Mouse (Mus musculus) embryonic facial prominence, embryonic 10.5 days (tissue): ENCODE results near the gene Brinp1. TPM values are rescaled to one million over a fixed set of nuclear protein-coding genes. Genes with fewer than 3 reads are reported as not detected.
A peak's percentile ranks its signal among the peaks of the same experiment; 100 is the strongest.

ENCODE experiments used
- DNase-seq: peaks from one replicate; pipeline ENCODE4 v3.0.0-alpha.2; 2017; ENCODE audit warnings: low spot score
- H3K27ac ChIP-seq: fragments of 300-500 bp; sonication (generic); replicated peaks from 2 replicates; pipeline ENCODE4 v1.5.1; 2016; ENCODE audit warnings: mild to moderate bottlenecking
- H3K27me3 ChIP-seq: fragments of 300-500 bp; sonication (generic); replicated peaks from 2 replicates; pipeline ENCODE4 v1.6.1; 2016; ENCODE audit warnings: low read depth, mild to moderate bottlenecking; ENCODE audit not compliant: poor library complexity, severe bottlenecking
- H3K36me3 ChIP-seq: fragments of 300-500 bp; sonication (generic); replicated peaks from 2 replicates; pipeline ENCODE4 v1.6.1; 2016; ENCODE audit warnings: mild to moderate bottlenecking, moderate library complexity
- H3K4me1 ChIP-seq: fragments of 300-500 bp; sonication (generic); 2 replicates; pipeline ENCODE4 v1.6.1; 2016
- H3K4me3 ChIP-seq: fragments of 300-500 bp; sonication (generic); 2 replicates; pipeline ENCODE4 v1.5.1; 2016; ENCODE audit warnings: mild to moderate bottlenecking, moderate library complexity
- H3K9me3 ChIP-seq: fragments of 300-500 bp; sonication (generic); 2 replicates; pipeline ENCODE4 v1.6.1; 2016; ENCODE audit warnings: mild to moderate bottlenecking
- WGBS: fragments of 180-500 bp; shearing (Covaris S2); methylation state at CpG from one replicate; pipeline ENCODE4 v1.1.7; 2016; 5-methylcytosine and 5-hydroxymethylcytosine counted together
- polyA plus RNA-seq: library from polyadenylated mRNA; unstranded; fragments of >200 nt; fragmentation: Nextera tagmentation; extraction: Ambion mirVana; gene quantifications from 2 replicates; pipeline ENCODE4 v1.2.1, GENCODE M21; 2016

Brinp1 gene
- polyA plus RNA-seq = 1.3 and 2.7 TPM in 2 replicates

DNA sequence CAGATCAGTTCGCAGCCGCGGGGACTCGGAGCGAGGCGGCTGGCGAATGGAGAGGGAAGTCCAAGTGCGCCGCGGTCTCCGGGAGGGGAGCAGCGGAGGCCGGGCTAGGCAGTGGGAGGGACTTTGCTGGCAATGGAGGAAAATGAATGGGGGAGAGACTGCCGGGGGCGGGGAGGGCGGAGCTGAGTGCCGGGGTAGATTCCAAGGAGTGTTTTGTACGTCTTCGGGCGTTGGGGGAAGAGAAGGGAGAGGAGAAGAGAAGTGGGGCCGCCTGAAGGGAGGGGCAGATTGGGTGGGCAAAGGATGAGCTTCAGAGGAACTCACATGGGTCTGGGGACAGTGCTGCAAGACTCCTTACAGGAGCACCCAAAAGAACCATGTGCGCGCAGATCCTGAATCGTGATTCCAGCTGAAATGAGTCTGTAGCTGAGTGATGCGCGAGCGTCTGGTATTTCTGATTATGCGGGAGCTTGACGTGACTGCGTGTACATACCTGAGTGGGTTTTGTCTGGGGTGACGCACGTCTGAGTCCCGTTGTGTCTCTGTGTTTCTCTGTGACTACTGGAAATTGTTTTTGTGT lies at the start of gene Brinp1:
Gene Brinp1, minus strand, starts transcription at position 76 of the 580 bp plus-strand sequence.
- H3K4me1 ChIP-seq = peaks cover 14% of the 10 kb centered on the region
- DNase-seq = peak; percentile 90
- H3K27me3 ChIP-seq = peaks cover 42% of the 10 kb centered on the region
- no peaks in the 10 kb centered on the region for H3K9me3 ChIP-seq
- no peak within 1 kb of the TSS for H3K27ac ChIP-seq
- no peaks in the 10 kb centered on the region for H3K36me3 ChIP-seq
- peak within 1 kb of the TSS; percentile 68 for H3K4me3 ChIP-seq
- WGBS = under 1% methylated on average over 33 of the region's 33 CpGs

DNA sequence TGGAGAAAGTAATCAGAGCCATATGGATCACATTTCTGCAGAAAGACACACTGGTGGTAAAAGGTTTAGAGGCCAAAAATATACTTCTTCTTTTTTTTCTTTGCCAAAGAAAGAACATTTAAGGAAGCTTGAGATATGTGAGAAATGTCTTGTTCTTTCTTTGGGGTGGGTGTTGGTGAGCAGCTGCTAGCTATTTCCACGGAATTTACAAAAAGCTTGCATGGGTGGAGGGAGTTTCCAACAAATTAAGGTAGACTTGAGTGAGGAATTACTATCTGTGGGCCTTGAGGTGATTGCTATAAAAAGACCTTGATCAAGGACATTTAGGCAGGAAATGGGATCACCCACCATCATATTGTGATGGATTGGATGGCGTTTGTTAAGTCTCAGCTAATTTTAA lies 3.1 kb upstream of the Brinp1 start:
- H3K36me3 ChIP-seq = no peaks in the 10 kb centered on the region
- DNase-seq = no peak
- 76% methylated on average over 2 of the region's 2 CpGs for WGBS

DNA sequence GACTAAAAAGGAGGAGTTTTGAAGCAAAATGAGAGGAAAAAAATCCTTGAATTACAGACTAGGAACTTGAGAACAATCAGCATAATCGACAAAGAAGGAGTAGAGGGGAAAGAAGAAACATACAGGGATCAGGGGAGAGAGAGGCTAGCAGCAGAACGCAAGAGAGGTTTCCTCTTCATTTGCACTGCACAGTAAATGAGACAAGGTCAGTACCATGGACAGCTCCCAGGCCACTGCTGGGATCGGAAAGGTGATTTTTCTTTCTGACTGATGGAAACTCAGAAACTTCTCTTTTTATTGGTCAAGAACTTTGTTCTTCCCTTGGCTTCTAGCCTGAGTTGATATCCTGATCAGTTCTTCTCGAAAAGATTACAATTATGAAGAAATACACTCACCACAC lies 1.4 kb upstream of the Brinp1 start:
- H3K9me3 ChIP-seq = no peaks in the 10 kb centered on the region
- no peaks in the 10 kb centered on the region for H3K36me3 ChIP-seq
- WGBS = 3% methylated on average over 4 of the region's 4 CpGs
- DNase-seq = peak; percentile 79
- H3K4me1 ChIP-seq = peaks cover 14% of the 10 kb centered on the region
- peaks cover 42% of the 10 kb centered on the region for H3K27me3 ChIP-seq
- no peak overlapping the region for H3K4me3 ChIP-seq
- H3K27ac ChIP-seq = no peak overlapping the region

More for the DNA sequence above, 3.1 kb upstream of the Brinp1 start:
- H3K4me3 ChIP-seq = no peak overlapping the region
- H3K27ac ChIP-seq = no peak overlapping the region
- H3K4me1 ChIP-seq = peaks cover 14% of the 10 kb centered on the region
- H3K27me3 ChIP-seq = peaks cover 31% of the 10 kb centered on the region
- no peaks in the 10 kb centered on the region for H3K9me3 ChIP-seq

DNA sequence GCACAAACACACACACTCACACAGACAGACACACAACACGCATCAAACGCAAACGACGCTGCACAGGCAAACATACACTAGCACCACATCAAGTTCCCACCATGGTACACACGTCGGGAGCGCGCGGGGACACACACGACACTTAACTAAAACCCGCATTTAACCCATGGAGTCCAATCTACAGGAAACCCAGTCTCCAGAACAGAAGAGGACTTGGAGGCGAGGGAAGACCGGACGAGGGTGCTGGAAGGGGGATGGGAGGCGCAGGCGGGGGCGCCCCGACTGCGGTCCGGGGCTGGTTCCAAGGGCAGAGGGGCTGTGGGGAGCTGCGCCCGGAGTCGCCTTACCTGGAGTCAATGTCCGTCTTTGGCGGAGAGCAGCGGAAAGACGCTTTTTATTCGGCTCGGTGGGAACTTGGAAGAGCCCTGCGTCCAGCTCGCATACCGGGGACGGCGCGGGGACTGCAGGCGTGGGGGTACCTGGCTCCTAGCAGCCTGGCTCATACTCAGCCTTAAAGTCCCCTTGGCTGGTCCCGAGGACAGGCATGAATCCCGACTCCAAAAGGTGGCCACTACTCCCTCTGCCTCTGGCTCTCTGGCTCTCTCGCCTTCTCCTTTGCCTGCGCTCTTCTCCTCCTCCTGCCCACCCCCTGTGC lies 403 bp downstream of the Brinp1 start:
- Histone ChIP-seq H3K36me3 (no peaks in the 10 kb centered on the region), H3K4me1 (peaks cover 14% of the 10 kb centered on the region), H3K9me3 (no peaks in the 10 kb centered on the region), H3K27me3 (peaks cover 42% of the 10 kb centered on the region), H3K27ac (no peak overlapping the region), H3K4me3 (peak overlapping the region; percentile 68)
- under 1% methylated on average over 40 of the region's 40 CpGs for WGBS
- DNase-seq = no peak

DNA sequence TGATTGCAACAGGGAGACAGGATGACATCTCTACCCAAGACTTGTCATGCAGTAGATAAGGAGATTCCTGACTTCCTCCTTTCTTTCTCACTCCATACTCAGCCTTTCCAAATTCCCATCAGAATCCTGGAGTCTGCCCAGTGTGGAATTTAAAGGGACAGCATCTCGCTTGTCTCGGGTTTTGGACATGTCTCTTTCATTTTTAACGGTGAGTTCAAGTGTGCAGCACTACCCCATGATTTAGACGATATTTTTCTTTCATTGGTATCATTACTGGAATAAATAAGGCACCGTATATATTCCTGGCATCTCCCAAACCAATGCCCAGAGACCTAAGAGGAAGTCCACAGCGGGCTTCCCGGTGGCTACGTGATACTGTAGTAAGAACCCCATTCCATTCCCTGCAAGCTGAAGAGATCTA lies 1.1 kb downstream of the Brinp1 start:
- WGBS = 14% methylated on average over 8 of the region's 8 CpGs
- Histone ChIP-seq H3K27me3 (peaks cover 42% of the 10 kb centered on the region), H3K4me1 (peaks cover 14% of the 10 kb centered on the region), H3K36me3 (no peaks in the 10 kb centered on the region), H3K27ac (no peak overlapping the region), H3K9me3 (no peaks in the 10 kb centered on the region), H3K4me3 (peak overlapping the region; percentile 68)
- no peak for DNase-seq

DNA sequence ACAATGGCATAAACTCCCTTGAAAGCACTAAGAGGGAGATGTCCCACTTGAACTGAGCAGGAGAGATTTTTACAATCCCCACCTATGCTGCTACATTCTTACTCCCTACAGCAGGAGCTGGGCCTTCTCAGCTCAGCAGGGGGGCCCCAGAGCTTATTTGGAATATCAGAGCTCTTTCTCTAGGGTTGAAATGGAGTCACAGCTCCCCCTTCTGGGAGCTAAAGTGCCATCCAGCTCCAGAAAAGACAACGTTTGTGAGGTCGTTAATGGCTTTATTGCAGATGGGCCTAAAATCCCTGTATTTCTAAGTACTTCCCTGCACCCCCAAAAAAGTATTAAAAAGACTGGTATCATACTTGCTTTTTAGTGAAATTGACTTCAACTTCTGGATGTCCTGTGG lies 3.6 kb downstream of the Brinp1 start:
- DNase-seq = peak; percentile 53
- Histone ChIP-seq H3K4me1 (peaks cover 14% of the 10 kb centered on the region), H3K27ac (no peak overlapping the region), H3K4me3 (no peak overlapping the region), H3K9me3 (no peaks in the 10 kb centered on the region), H3K36me3 (no peaks in the 10 kb centered on the region), H3K27me3 (peaks cover 42% of the 10 kb centered on the region)
- 8% methylated on average over 2 of the region's 2 CpGs for WGBS

DNA sequence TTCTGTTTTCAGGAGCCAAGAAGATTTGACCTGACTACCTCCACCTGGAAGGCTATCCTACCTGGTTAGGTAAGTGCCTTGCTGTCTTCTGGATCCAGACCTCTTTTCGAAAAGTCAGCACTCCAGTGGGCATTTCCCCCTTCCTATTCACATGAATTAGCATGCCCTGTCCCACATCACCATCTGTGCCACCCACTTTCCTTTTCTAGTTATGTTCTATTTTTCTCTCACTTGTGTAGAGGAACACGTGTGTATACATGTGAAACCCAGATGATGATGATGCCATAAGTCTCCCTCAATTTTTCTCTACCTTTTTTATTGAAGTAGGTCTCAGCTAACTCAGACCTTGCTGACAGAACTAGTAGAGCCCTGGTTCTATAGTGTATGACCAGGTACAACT lies 11.3 kb downstream of the Brinp1 start:
- 93% methylated on average over 2 of the region's 2 CpGs for WGBS
- Histone ChIP-seq H3K4me3 (no peak overlapping the region), H3K4me1 (no peaks in the 10 kb centered on the region), H3K9me3 (no peaks in the 10 kb centered on the region), H3K36me3 (no peaks in the 10 kb centered on the region), H3K27ac (no peak overlapping the region), H3K27me3 (no peaks in the 10 kb centered on the region)
- no peak for DNase-seq

DNA sequence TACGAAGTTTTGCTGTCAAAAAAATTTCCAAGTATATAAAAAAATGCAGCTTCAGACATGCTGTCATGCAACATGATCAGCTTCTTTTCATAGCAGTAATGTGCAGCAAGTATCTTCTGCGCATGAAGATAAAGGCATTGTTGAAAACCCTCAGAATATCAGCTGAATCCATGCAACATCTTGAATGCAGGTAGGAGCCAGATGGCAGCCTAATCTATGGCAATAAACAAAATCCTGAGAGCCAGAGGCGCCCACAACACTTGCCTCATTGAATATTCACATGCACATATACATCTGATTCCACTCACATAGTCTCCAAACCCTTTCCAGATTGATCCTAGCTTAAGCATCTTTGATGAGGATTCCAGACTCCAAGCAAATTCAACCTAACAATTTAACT lies 24.2 kb downstream of the Brinp1 start:
- no peaks in the 10 kb centered on the region for H3K27me3 ChIP-seq
- no peaks in the 10 kb centered on the region for H3K9me3 ChIP-seq
- H3K4me3 ChIP-seq = no peak overlapping the region
- H3K27ac ChIP-seq = no peak overlapping the region
- H3K36me3 ChIP-seq = no peaks in the 10 kb centered on the region
- no peak for DNase-seq
- 75% methylated on average over 3 of the region's 3 CpGs for WGBS
- no peaks in the 10 kb centered on the region for H3K4me1 ChIP-seq

DNA sequence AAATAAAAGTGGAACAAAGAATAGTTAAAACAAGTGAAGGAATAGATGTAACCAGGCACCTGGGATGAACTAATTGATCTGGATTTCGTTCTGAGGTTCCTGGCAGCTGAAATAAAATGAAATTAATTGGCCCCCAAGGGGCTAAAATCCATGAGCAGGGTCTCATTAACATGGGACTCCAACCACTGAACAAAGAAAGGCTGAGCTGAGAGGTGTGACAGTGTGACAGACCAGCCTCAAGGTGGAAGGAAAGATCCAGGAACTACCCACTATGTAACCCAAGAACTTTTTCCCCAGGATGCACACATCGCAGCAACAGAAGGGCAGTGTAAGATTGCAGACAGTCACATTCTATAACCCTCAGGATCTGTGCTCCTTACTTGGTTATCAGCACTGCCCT lies 28.1 kb downstream of the Brinp1 start:
- DNase-seq = no peak
- Histone ChIP-seq H3K27ac (no peak overlapping the region), H3K27me3 (no peaks in the 10 kb centered on the region), H3K9me3 (no peaks in the 10 kb centered on the region), H3K36me3 (no peaks in the 10 kb centered on the region), H3K4me3 (no peak overlapping the region), H3K4me1 (no peaks in the 10 kb centered on the region)
- WGBS = 84% methylated on average over 2 of the region's 2 CpGs

DNA sequence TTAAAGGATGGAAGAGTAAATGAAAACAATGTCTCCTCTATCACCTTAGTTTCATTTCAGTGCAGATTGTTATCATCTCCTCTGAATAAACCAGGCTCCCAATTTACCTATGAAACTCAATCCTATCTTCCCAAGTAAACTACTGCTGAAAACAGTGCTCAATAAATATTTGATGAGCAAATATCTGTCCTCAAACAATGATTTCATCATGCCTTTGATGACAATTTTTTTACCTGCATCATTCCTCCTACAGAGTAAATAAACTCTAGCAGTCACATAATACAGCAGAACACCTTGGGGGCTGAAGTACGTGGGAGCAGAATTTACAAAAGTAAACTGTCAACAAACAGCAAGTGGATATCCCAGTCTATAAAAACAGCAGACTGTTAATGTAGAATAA lies 31.3 kb downstream of the Brinp1 start:
- WGBS = 78% methylated on average over 1 of the region's 1 CpGs
- Histone ChIP-seq H3K36me3 (no peaks in the 10 kb centered on the region), H3K9me3 (no peaks in the 10 kb centered on the region), H3K27me3 (no peaks in the 10 kb centered on the region), H3K4me3 (no peak overlapping the region), H3K4me1 (no peaks in the 10 kb centered on the region), H3K27ac (no peak overlapping the region)
- no peak for DNase-seq

DNA sequence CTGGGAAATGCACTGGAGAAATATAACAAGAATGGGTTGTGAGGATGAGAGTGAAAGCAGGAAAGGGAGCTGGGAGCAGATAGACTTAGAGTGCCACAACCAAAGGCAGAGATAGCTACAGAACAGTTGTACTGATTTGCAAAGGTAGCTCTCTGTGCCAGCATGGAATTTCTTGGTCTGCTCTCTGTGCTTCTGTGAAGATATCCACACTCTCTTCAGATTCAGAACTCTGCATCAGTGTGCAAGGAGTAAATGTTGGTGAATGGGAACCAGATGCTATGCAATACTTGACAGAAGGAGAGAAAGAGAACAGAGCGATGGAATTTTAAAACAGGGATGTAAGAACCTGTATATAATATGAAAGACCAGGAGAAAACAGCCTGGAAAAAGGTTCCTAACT lies 31.7 kb downstream of the Brinp1 start:
- no peak for DNase-seq
- Histone ChIP-seq H3K27ac (no peak overlapping the region), H3K27me3 (no peaks in the 10 kb centered on the region), H3K9me3 (no peaks in the 10 kb centered on the region), H3K4me1 (no peaks in the 10 kb centered on the region), H3K36me3 (no peaks in the 10 kb centered on the region), H3K4me3 (no peak overlapping the region)
- 93% methylated on average over 1 of the region's 1 CpGs for WGBS

DNA sequence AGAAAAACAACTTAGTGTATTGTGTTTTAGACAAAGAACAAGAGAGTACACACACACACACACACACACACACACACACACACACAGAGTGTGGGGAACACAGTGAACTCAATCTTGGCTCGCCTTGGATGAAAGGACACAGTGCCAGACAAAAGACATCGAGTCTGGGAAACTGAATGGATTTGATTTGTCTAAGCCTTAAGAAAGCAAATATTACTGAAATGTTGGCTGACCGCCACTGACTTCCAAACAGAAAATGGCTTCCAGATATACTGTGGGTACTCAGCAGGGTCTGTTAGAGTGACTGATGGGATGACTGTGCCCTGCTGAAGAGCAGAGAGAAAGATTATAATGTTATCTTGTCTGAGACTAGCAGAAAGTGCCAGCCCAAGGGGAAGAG lies 34.1 kb downstream of the Brinp1 start:
- H3K4me1 ChIP-seq = no peaks in the 10 kb centered on the region
- DNase-seq = no peak
- no peaks in the 10 kb centered on the region for H3K36me3 ChIP-seq
- no peak overlapping the region for H3K4me3 ChIP-seq
- no peaks in the 10 kb centered on the region for H3K9me3 ChIP-seq
- H3K27me3 ChIP-seq = no peaks in the 10 kb centered on the region
- WGBS = 78% methylated on average over 3 of the region's 3 CpGs
- H3K27ac ChIP-seq = no peak overlapping the region

DNA sequence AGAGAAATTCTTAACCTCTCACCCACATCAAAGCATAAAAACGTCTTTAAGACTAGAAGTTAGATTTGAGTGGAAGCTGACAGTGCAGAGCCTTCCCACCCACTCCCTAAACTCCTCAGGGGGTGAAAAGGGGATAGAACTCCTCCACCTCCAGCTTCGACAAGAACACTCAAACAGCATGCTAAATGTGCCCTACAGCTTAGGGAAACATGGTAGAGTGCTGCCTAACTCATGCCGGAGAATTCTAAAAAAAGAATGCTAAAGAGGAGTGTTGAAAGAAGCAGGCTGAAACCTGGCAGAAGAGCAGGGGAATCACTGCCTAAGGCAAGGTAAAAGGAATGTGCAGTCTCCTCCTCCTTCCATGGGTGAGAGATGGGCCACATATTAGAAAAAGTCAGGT lies 43.3 kb downstream of the Brinp1 start:
- Histone ChIP-seq H3K27me3 (no peaks in the 10 kb centered on the region), H3K27ac (no peak overlapping the region), H3K4me3 (no peak overlapping the region), H3K4me1 (no peaks in the 10 kb centered on the region), H3K36me3 (no peaks in the 10 kb centered on the region), H3K9me3 (no peaks in the 10 kb centered on the region)
- 65% methylated on average over 3 of the region's 3 CpGs for WGBS
- DNase-seq = no peak
